ENCODE assay signal across 25 mouse cellular contexts in the genomic region with DNA sequence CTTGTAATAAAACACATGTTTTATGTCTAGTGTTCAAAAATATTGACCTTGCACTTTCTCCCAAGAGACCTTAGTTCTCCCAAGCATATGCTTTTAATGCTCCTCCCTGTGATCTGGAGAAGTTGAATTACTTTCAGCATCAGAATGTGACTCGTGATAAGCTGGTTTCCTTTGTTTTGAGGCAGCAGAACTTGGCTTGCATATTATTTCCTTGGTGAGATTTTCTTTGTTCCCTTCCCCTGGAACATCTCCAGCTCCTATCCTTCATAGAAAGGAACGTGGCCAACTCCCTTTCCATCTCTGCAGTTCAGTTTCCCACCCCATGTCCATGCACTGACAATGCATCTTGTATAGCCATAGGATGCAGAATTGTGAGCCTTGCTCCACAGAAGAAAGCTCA.
DNase-seq lines count a peak whose midpoint lies in the region; ATAC-seq and TF ChIP-seq lines count a peak whose summit lies in the region.
"Had no signal": no experiment of that assay in that cellular context is flagged by ENCODE, and none has a peak within 500 bp of the region (broad histone marks: within the 10 kb centered on the region; RNA-seq: fewer than 3 reads in every experiment).

No protein-coding gene starts in this region.

- 36% methylated on average over 2 of the region's 2 CpGs for WGBS in embryonic facial prominence, embryonic 14.5 days
- 70% methylated on average over 2 of the region's 2 CpGs for WGBS in embryonic facial prominence, embryonic 10.5 days
- 49% methylated on average over 2 of the region's 2 CpGs for WGBS in heart, embryonic 10.5 days
- WGBS in lung, postnatal 0 days: 30% methylated on average over 2 of the region's 2 CpGs
- 25% methylated on average over 2 of the region's 2 CpGs for WGBS in lung, adult 2 months

- H3K4me1 ChIP-seq in embryonic facial prominence, embryonic 14.5 days (ENCODE audit: control insufficient read depth, insufficient read depth, low read length): peaks cover 3% of the 10 kb centered on the region; the same call in 1 of the 2 replicates
- no peaks in the 10 kb centered on the region for H3K4me1 ChIP-seq in embryonic facial prominence, embryonic 10.5 days
- H3K4me1 ChIP-seq in heart, embryonic 10.5 days: no peaks in the 10 kb centered on the region; the same call in 1 of the 2 replicates
- no peaks in the 10 kb centered on the region for H3K4me1 ChIP-seq in lung, postnatal 0 days (ENCODE audit: insufficient read depth, low read depth, low read length)
- peaks cover 2% of the 10 kb centered on the region; the same call in 1 of the 2 replicates for H3K4me1 ChIP-seq in lung, adult 2 months (ENCODE audit: control insufficient read depth, insufficient read depth, low read length)
- H3K4me1 ChIP-seq: embryonic facial prominence, embryonic 13.5 days; hindbrain, embryonic 10.5 days; midbrain, embryonic 12.5 days; neural tube, embryonic 12.5 days had no signal

- no peak overlapping the region for H3K4me3 ChIP-seq in embryonic facial prominence, embryonic 14.5 days (ENCODE audit: low read depth, low read length)
- H3K4me3 ChIP-seq in embryonic facial prominence, embryonic 10.5 days: no peak overlapping the region
- no peak overlapping the region for H3K4me3 ChIP-seq in heart, embryonic 10.5 days
- H3K4me3 ChIP-seq in lung, postnatal 0 days (ENCODE audit: low read depth, low read length): no peak overlapping the region
- no peak overlapping the region for H3K4me3 ChIP-seq in lung, adult 2 months (replicated peaks; ENCODE audit: extremely low read depth, low read depth, low read length)
- H3K4me3 ChIP-seq: embryonic facial prominence, embryonic 13.5 days; heart, embryonic 13.5 days; hindbrain, embryonic 10.5 days; left cerebral cortex, adult 2 months; midbrain, embryonic 12.5 days; neural tube, embryonic 12.5 days had no signal

- DNase-seq in embryonic facial prominence, embryonic 14.5 days (ENCODE audit: low spot score): peak; percentile 72
- no peak for DNase-seq in embryonic facial prominence, embryonic 10.5 days (ENCODE audit: low spot score)
- peak; percentile 18 to 42 for DNase-seq in heart, adult 9 months (ENCODE audit: low spot score in 2 of 2)
- no peak for DNase-seq in heart, embryonic 10.5 days (ENCODE audit: low spot score)
- DNase-seq in lung, postnatal 0 days (ENCODE audit: low spot score): peak; percentile 26
- no peak for DNase-seq in lung, adult 2 months
- DNase-seq in lung, postnatal 36 days: peak; percentile 2
- no peak for DNase-seq in thymus, adult 18-20 months
- DNase-seq: adrenal gland, adult 8-10 months; cerebellum, adult 9-11 months; gastrocnemius, postnatal 10 days; kidney, adult 18-20 months; kidney, postnatal 36 days; left cerebral cortex, postnatal 4 days; right cerebral cortex, postnatal 4 days had no signal

- ATAC-seq in embryonic facial prominence, embryonic 14.5 days (ENCODE audit: low read depth): no peak
- no peak for ATAC-seq in lung, postnatal 0 days
- ATAC-seq: CD4-positive, CD25-positive, alpha-beta regulatory T cell, adult 4 months; Patski had no signal

- H3K9me3 ChIP-seq in embryonic facial prominence, embryonic 14.5 days (ENCODE audit: control insufficient read depth, low read length): no peaks in the 10 kb centered on the region
- H3K9me3 ChIP-seq in embryonic facial prominence, embryonic 10.5 days: no peaks in the 10 kb centered on the region
- no peaks in the 10 kb centered on the region for H3K9me3 ChIP-seq in heart, embryonic 10.5 days
- no peaks in the 10 kb centered on the region for H3K9me3 ChIP-seq in lung, postnatal 0 days (ENCODE audit: low read length)
- H3K9me3 ChIP-seq: embryonic facial prominence, embryonic 13.5 days; heart, embryonic 13.5 days; hindbrain, embryonic 10.5 days; midbrain, embryonic 12.5 days; neural tube, embryonic 12.5 days had no signal

- no peak overlapping the region for H3K27ac ChIP-seq in embryonic facial prominence, embryonic 14.5 days (replicated peaks; ENCODE audit: low read depth, low read length)
- no peak overlapping the region for H3K27ac ChIP-seq in embryonic facial prominence, embryonic 10.5 days (replicated peaks)
- no peak overlapping the region for H3K27ac ChIP-seq in heart, embryonic 10.5 days
- no peak overlapping the region for H3K27ac ChIP-seq in lung, postnatal 0 days (ENCODE audit: low read length)
- H3K27ac ChIP-seq: embryonic facial prominence, embryonic 13.5 days; heart, embryonic 13.5 days; hindbrain, embryonic 10.5 days; left cerebral cortex, adult 2 months; liver, embryonic 14.5 days; midbrain, embryonic 12.5 days; neural tube, embryonic 12.5 days; stomach, postnatal 0 days had no signal

- H3K27me3 ChIP-seq in embryonic facial prominence, embryonic 14.5 days (replicated peaks; ENCODE audit: control insufficient read depth, insufficient read depth, low read length): no peaks in the 10 kb centered on the region
- H3K27me3 ChIP-seq in embryonic facial prominence, embryonic 10.5 days (replicated peaks; ENCODE audit: low read depth, poor library complexity, severe bottlenecking): no peaks in the 10 kb centered on the region
- H3K27me3 ChIP-seq in heart, embryonic 10.5 days (ENCODE audit: insufficient read depth, poor library complexity, severe bottlenecking): no peaks in the 10 kb centered on the region
- H3K27me3 ChIP-seq in lung, postnatal 0 days (replicated peaks; ENCODE audit: insufficient read depth, low read length): no peaks in the 10 kb centered on the region
- H3K27me3 ChIP-seq: embryonic facial prominence, embryonic 13.5 days; heart, embryonic 13.5 days; midbrain, embryonic 12.5 days; neural tube, embryonic 12.5 days; Patski had no signal

- H3K4me2 ChIP-seq in embryonic facial prominence, embryonic 14.5 days (ENCODE audit: low read depth, low read length): no peak overlapping the region
- no peak overlapping the region for H3K4me2 ChIP-seq in lung, postnatal 0 days (replicated peaks; ENCODE audit: low read depth, low read length)
- H3K4me2 ChIP-seq: embryonic facial prominence, embryonic 13.5 days; heart, embryonic 13.5 days; midbrain, embryonic 12.5 days; neural tube, embryonic 12.5 days had no signal

- no peak overlapping the region for H3K9ac ChIP-seq in embryonic facial prominence, embryonic 14.5 days (ENCODE audit: low read depth, low read length)
- H3K9ac ChIP-seq in lung, postnatal 0 days (replicated peaks; ENCODE audit: low read depth): no peak overlapping the region
- H3K9ac ChIP-seq: embryonic facial prominence, embryonic 13.5 days; heart, embryonic 13.5 days; liver, embryonic 14.5 days; midbrain, embryonic 12.5 days; neural tube, embryonic 12.5 days had no signal

- TF ChIP-seq CTCF in lung, postnatal 0 days (IDR thresholded peaks at IDR 0.05): no peak
- TF ChIP-seq CTCF in lung, adult 2 months (IDR thresholded peaks at IDR 0.05; ENCODE audit: insufficient read depth, low read length): no peak

- TF ChIP-seq EP300 in lung, postnatal 0 days (IDR thresholded peaks at IDR 0.05): no peak

- H3K36me3 ChIP-seq in embryonic facial prominence, embryonic 14.5 days (ENCODE audit: control insufficient read depth, insufficient read depth, low read length): no peaks in the 10 kb centered on the region
- H3K36me3 ChIP-seq in embryonic facial prominence, embryonic 10.5 days (replicated peaks): no peaks in the 10 kb centered on the region
- no peaks in the 10 kb centered on the region for H3K36me3 ChIP-seq in heart, embryonic 10.5 days
- H3K36me3 ChIP-seq in lung, postnatal 0 days (ENCODE audit: insufficient read depth, low read length): no peaks in the 10 kb centered on the region
- H3K36me3 ChIP-seq: embryonic facial prominence, embryonic 13.5 days; heart, embryonic 13.5 days; hindbrain, embryonic 10.5 days; midbrain, embryonic 12.5 days; neural tube, embryonic 12.5 days had no signal

- no peak for TF ChIP-seq POLR2A in lung, adult 2 months (IDR thresholded peaks at IDR 0.05; ENCODE audit: borderline replicate concordance, extremely low read depth, low read depth, low read length)

Comparison
In these comparisons a context has a peak if more than half of its experiments do, and no peak if none do; other contexts are left out.
1. DNase-seq: peak in embryonic facial prominence, embryonic 14.5 days (single experiment), heart, adult 9 months (2 of 2), lung, postnatal 0 days (single experiment) and lung, postnatal 36 days (single experiment); none in embryonic facial prominence, embryonic 10.5 days (single experiment), heart, embryonic 10.5 days (single experiment), lung, adult 2 months (single experiment) and thymus, adult 18-20 months (0 of 2).